Mouse (Mus musculus): ENCODE data around the gene Kcnc2. TPM values are rescaled to one million over a fixed set of nuclear protein-coding genes. Genes with fewer than 3 reads are reported as not detected.

Kcnc2 gene
- polyA plus RNA-seq, 1 experiment: 0.33 TPM

- no peak for TF ChIP-seq CTCF (IDR thresholded peaks at IDR 0.05; ENCODE audit: borderline replicate concordance, insufficient read depth, low read length)
- no peak for TF ChIP-seq POLR2A (IDR thresholded peaks at IDR 0.05; ENCODE audit: low read depth, low read length)
- H3K27ac ChIP-seq (ENCODE audit: insufficient read depth, low read length): no peak overlapping the region
- no peak overlapping the region for H3K4me3 ChIP-seq (ENCODE audit: insufficient read depth, low read length)
- no peaks in the 10 kb centered on the region for H3K4me1 ChIP-seq (ENCODE audit: control insufficient read depth, insufficient read depth, low read length)
Observed at GRCm38 (mm10) chr10:112474122-112474810, 203.3 kb downstream of the Kcnc2 start.

- Histone ChIP-seq H3K4me3 (ENCODE audit: insufficient read depth, low read length) (no peak overlapping the region), H3K27ac (ENCODE audit: insufficient read depth, low read length) (no peak overlapping the region), H3K4me1 (ENCODE audit: control insufficient read depth, insufficient read depth, low read length) (no peaks in the 10 kb centered on the region)
- TF ChIP-seq POLR2A (IDR thresholded peaks at IDR 0.05; ENCODE audit: low read depth, low read length) (no peak), CTCF (IDR thresholded peaks at IDR 0.05; ENCODE audit: borderline replicate concordance, insufficient read depth, low read length) (no peak)
Observed at GRCm38 (mm10) chr10:112481461-112481860, 210.5 kb downstream of the Kcnc2 start.

GRCm38 (mm10) chr10:112481921-112482607 lies 211.1 kb downstream of the Kcnc2 start:
- no peak for TF ChIP-seq CTCF (IDR thresholded peaks at IDR 0.05; ENCODE audit: borderline replicate concordance, insufficient read depth, low read length)
- no peak for TF ChIP-seq POLR2A (IDR thresholded peaks at IDR 0.05; ENCODE audit: low read depth, low read length)
- Histone ChIP-seq H3K4me1 (ENCODE audit: control insufficient read depth, insufficient read depth, low read length) (no peaks in the 10 kb centered on the region), H3K27ac (ENCODE audit: insufficient read depth, low read length) (no peak overlapping the region), H3K4me3 (ENCODE audit: insufficient read depth, low read length) (no peak overlapping the region)

- H3K4me1 ChIP-seq (ENCODE audit: control insufficient read depth, insufficient read depth, low read length): no peaks in the 10 kb centered on the region
- no peak overlapping the region for H3K27ac ChIP-seq (ENCODE audit: insufficient read depth, low read length)
- TF ChIP-seq CTCF (IDR thresholded peaks at IDR 0.05; ENCODE audit: borderline replicate concordance, insufficient read depth, low read length) (no peak), POLR2A (IDR thresholded peaks at IDR 0.05; ENCODE audit: low read depth, low read length) (no peak)
- H3K4me3 ChIP-seq (ENCODE audit: insufficient read depth, low read length): no peak overlapping the region
Observed at GRCm38 (mm10) chr10:112484387-112485105, 213.6 kb downstream of the Kcnc2 start.

- no peak for TF ChIP-seq CTCF (IDR thresholded peaks at IDR 0.05; ENCODE audit: borderline replicate concordance, insufficient read depth, low read length)
- no peak for TF ChIP-seq POLR2A (IDR thresholded peaks at IDR 0.05; ENCODE audit: low read depth, low read length)
- Histone ChIP-seq H3K27ac (ENCODE audit: insufficient read depth, low read length) (no peak overlapping the region), H3K4me1 (ENCODE audit: control insufficient read depth, insufficient read depth, low read length) (no peaks in the 10 kb centered on the region), H3K4me3 (ENCODE audit: insufficient read depth, low read length) (no peak overlapping the region)
Observed at GRCm38 (mm10) chr10:112485819-112486218, 214.9 kb downstream of the Kcnc2 start.

GRCm38 (mm10) chr10:112488751-112489150 lies 217.8 kb downstream of the Kcnc2 start:
- Histone ChIP-seq H3K27ac (ENCODE audit: insufficient read depth, low read length) (no peak overlapping the region), H3K4me1 (ENCODE audit: control insufficient read depth, insufficient read depth, low read length) (no peaks in the 10 kb centered on the region), H3K4me3 (ENCODE audit: insufficient read depth, low read length) (no peak overlapping the region)
- no peak for TF ChIP-seq CTCF (IDR thresholded peaks at IDR 0.05; ENCODE audit: borderline replicate concordance, insufficient read depth, low read length)
- TF ChIP-seq POLR2A (IDR thresholded peaks at IDR 0.05; ENCODE audit: low read depth, low read length): no peak

Other genes starting within 250 kb of the Kcnc2 start
- not detected in 2 replicates for gene Glipr1l1, start 210.9 kb upstream of the Kcnc2 start, polyA plus RNA-seq (2011; ENCODE audit: insufficient read length, low read depth, missing spikeins)
- not detected in 2 replicates for gene Glipr1l2, start 187.8 kb upstream of the Kcnc2 start, polyA plus RNA-seq (2011; ENCODE audit: insufficient read length, low read depth, missing spikeins)
- gene Glipr1l3, start 110.8 kb upstream of the Kcnc2 start, polyA plus RNA-seq (2011; ENCODE audit: insufficient read length, low read depth, missing spikeins): not detected in 2 replicates
- gene Caps2, start 107.5 kb upstream of the Kcnc2 start, polyA plus RNA-seq (2011; ENCODE audit: insufficient read length, low read depth, missing spikeins): not detected in 2 replicates